Mouse (Mus musculus) hindlimb bud, embryonic 11.5 days (tissue): ENCODE results near the gene Bmp2.

Experiments used
- DNase-seq: peaks from one replicate; pipeline ENCODE4 v3.0.0-alpha.2; 2012; ENCODE audit warnings: low read depth, low spot score; ENCODE audit errors: extremely low spot score

Gene Bmp2

GRCm38 (mm10) chr2:133565424-133565823 is 13.5 kb downstream of the Bmp2 start:
- DNase-seq: no peak

GRCm38 (mm10) chr2:133565995-133566710 is 14.2 kb downstream of the Bmp2 start:
- no peak for DNase-seq

- DNase-seq: no peak
Observed at GRCm38 (mm10) chr2:133591562-133592255, 39.8 kb downstream of the Bmp2 start.
